Mouse (Mus musculus) granulocyte monocyte progenitor cell, adult 5-6 weeks (primary cell): ENCODE data around the gene Fignl2. TPM values are rescaled to one million over a fixed set of nuclear protein-coding genes. Genes with fewer than 3 reads are reported as not detected.
A peak's percentile ranks its signal among the peaks of the same experiment; 100 is the strongest.

Experiments
- ATAC-seq: replicated peaks from 2 replicates; pipeline ENCODE4 v1.8.0; 2016; ENCODE audit warnings: mild to moderate bottlenecking, moderate TSS enrichment, inconsistent platforms; ENCODE audit not compliant: poor library complexity, severe bottlenecking
- total RNA-seq, 2 experiments: library from RNA; stranded (forward) in 1 of 2; stranded (reverse) in 1 of 2; fragments of 200-712, 200-1000 nt in 1 of 2; fragments of >200 nt in 1 of 2; fragmentation: Nextera tagmentation in 1 of 2; gene quantifications; 2 replicates each; pipeline ENCODE4 v1.2.3; 2014 to 2017

Gene Fignl2
- total RNA-seq, 2 experiments from 2014 or later, result not detected

DNA sequence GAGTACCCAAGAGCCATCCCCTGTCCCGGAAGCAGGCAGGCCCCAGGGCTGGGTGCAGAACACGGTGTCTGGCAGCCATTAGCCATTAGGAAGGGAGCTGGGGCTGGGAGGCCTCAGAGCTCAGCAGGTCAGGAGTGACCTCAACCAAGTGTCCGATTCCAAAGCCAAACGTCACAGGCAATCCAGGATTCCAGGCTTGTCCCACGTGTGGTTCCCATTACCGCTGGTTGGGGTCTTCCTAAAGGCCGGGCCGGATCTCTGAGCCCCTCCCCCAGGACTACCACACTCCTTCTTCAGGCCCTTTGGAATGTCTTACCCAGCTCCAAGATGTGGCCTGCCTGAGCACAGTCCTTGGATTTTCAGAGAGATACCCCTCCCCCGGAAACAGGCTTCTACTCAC is 16.6 kb upstream of the Fignl2 start:
- no peak for ATAC-seq

DNA sequence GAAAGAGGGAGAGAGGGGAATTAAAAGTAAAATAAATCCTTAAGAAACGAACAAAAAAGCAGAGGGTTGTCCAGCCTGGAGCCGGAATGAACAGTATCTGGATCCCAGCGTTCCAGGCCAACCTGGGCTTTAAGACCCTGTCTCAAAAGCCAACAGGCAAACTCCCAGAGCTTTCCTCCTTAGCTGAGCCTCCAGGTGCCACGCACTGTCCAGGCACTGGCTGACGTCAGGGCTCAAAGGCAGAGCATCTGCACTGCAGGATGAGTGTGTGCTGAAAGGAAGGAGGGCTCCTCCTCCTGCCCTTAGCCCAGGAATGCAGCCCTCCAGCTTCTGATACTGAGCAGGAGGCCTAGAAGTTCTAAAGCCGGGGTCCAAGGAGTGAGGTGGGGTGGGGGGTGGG is 15.6 kb upstream of the Fignl2 start:
- ATAC-seq, result no peak

GRCm38 (mm10) chr15:101092829-101093648 is 14.7 kb upstream of the Fignl2 start:
- ATAC-seq, result no peak

DNA sequence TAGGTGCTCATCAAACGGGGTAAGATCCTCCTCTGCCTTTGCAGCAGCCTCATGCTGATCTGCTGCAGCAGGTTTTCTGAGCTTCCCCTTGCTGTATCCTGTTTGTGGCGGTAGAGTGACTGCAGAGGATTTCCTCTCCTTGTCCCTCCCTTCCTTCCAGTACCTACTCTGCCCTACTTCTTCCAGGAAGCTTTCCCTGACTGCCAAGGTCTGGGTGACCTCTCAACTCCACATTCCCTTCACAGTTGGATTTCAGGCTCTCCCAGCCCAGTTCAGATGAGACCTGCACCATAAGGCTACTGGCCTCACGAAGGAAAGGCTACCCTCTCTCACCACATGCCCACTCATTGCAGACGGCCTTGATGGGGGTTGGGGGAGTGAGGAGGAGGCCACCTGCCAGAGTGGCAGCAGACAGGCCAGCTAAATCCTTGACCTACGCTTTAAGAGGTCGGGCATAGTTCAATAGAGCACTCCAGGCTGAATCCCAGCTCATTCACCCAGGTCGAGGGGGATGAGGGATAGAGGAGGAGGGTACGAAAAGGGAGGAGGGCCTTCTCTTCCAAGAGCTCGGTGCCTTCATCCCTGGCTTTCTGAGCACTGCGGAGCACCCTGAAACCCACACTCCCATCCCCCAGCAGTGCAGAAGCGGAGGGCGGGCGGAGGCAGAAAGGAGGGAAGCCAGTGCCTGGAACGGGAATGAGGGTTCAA is 13.9 kb upstream of the Fignl2 start:
- no peak for ATAC-seq

DNA sequence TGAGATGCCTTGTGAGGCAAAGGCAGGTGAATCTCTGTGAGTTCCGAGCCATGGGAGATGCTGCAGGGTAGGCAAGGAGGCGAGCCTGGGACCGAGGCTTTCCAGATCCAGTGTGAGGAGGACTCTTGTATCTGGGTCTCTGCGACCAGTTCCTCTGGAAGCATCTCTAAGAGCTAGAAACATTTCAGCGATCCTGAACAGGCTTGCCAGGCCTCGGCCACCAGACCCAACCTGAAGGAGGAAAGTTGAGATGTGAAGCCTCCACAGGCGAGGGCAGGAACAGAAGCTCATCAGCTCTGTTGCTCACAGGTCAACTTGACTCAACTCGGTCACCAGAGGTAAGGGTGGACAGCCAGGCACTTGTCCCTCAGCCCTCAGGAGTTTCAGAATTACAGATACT is 13.2 kb upstream of the Fignl2 start:
- ATAC-seq, result no peak

- ATAC-seq, result no peak
Measured at GRCm38 (mm10) chr15:101088291-101088690, 9.9 kb upstream of the Fignl2 start.

DNA sequence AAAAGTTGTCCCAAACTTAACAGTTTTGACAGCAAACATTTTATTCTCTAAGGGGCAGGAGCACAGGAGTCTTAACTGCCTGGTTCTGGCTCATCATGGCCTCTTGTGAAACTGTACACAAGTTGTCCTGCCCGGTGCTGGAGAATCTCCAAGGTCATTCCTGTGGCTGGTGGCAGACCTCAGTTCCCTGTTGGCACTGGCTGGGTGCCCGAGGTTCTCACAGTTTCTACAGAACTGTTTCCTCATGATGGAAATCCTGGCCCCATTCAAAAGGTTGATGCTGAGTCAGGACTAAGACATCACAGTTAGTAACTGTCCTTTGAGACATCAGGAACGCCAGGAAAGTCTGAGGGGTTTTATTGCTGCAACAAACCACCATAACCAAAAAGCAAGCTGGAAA is 8.6 kb upstream of the Fignl2 start:
- peak; percentile 75 for ATAC-seq

DNA sequence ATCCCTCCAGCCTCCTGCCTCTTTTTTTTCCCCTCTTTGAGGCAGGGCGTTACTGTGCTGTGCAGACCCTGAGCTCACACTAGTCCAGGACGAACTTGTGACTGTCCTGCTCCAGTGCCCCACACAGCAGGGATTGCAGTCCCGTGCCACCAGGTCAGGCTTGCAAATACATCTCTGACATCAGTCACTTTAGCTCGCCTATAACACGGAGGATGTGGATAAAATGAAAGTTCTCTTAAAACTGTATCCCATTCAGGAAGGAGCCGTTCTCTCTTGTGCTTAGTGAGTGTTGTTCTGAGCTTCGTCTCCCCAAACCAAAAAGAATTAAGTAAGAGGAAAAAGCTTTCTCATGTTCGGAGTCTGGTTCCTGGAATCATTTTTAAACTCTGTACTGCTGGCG is 8.1 kb upstream of the Fignl2 start:
- ATAC-seq, result no peak

DNA sequence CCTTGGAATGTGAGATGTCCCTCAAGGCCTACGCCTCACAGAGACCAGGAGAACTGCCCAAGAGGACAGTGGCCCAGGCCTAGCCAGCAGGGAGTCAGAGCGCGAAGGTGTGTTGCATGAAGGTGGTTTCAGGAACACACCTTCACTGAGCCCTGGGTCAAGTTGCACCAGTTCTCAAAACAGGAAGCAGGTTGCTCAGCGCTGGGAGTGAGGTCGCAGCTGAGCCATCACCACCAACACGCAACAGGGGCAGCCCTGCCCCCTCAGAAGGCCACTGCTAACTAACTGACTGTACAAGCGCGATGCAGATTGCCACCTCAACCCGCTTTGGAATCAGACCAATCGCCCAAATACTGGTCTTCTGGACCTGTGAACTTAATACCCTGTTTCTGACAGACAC is 6.1 kb upstream of the Fignl2 start:
- peak; percentile 60 for ATAC-seq

DNA sequence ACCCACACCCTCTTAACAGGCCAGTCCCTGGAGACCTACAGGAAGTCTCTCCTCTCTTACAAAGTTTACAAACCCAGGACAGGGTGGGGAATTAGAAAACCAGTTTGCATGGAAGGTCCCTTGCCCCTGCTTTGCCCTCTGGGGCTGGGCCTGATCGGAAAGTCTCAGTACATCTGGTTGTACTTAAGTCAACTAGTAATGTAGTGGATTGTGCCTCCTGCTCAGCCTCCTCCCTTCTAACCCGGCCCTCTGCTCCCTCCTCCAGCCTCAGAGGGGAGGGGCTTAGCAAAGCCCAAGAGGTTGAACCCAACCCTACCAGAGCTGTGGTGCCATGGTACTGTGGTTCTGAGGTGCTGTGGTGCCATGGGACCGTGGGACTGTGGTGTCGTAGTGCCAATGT is 3.9 kb upstream of the Fignl2 start:
- no peak for ATAC-seq

- ATAC-seq, result no peak
Measured at GRCm38 (mm10) chr15:101081035-101081548, 2.7 kb upstream of the Fignl2 start.

GRCm38 (mm10) chr15:101080031-101080520 is 1.7 kb upstream of the Fignl2 start:
- no peak for ATAC-seq

- peak; percentile 72 for ATAC-seq
Measured at GRCm38 (mm10) chr15:101078731-101079156, 377 bp upstream of the Fignl2 start.

DNA sequence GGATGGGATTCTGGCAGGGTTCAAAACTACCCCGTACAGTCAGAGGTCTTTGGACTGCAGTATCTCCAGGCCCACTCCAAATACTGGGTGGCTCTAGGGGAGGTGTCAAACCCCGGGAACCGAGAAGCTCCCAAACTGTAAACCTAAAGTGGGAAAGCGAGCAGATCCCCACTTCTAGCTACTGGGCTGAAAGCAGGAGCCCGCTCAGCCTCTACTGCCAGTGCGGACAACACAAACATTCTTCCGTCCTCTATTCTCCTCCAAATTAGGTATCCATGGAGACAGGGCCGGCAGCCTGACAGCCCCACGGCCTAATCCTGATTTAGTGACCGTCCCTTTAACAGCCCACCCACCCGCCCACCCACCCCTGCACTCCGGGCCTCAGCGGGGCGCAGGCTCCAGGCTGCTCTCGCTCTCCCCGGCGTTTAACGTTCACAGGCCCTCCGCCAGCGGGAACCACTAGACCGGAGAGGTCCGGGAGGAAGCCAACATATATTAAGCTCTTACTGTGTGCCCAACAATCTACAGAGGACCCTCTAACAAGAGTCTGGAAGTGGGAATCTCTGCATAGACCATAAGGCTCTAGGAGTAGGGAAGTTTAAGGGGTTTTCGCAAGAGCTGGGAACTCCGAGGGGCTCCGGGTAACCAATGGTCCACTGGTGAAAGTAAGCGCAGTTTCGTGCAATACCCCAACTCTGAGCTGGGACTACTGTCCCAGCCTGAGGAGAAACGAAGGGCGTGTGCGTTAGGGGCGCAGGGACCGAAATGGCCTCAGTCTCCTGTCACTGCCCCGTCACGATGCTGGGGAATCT is 1.2 kb downstream of the Fignl2 start:
- 0 out of 2 replicates have a peak, but pooled peaks have one; percentile 20 for ATAC-seq

GRCm38 (mm10) chr15:101076071-101077000 is 2.0 kb downstream of the Fignl2 start:
- ATAC-seq, result no peak

- ATAC-seq, result no peak
Measured at GRCm38 (mm10) chr15:101075656-101076055, 2.7 kb downstream of the Fignl2 start.

DNA sequence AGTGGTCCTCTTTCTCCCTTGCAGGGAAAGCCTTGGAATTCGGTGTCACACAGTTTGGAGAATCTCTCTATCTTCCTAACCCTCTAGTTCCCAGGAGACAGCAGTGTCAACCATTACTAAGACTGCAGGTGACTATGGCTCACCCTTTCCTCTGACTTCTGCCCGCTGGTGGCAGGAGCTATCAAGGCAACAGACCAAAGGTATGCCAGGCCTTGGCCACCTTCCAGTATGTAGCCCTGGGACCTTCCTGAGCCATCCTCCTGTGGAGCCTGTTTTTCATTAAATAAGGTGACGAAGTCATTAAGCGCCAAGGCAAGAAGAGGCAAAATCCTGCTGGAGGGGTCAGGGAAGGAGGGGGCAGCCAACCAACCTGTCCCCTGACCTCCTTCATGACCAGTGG is 3.2 kb downstream of the Fignl2 start:
- ATAC-seq, result no peak

- no peak for ATAC-seq
Measured at GRCm38 (mm10) chr15:101074067-101074466, 4.3 kb downstream of the Fignl2 start.

DNA sequence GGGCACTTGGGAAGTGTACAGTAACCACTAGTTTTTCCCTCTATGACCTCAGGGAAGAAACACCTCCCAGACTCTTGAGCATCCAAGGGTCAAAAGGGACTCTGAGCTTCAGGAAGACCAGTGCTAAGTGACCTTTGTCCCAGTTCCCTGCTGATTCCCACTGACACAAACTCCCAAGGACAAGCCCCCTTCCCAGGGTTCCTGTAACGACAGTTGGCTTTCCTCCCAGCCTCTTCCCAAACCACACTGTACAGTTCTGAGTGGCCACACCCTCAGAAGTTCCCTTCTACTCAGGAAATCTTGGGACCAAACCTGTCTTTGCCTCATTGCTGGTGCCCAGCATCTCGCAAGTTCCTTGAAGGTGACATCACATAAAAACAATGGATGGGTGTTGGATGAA is 5.6 kb downstream of the Fignl2 start:
- ATAC-seq, result no peak
